ENCODE assay signal across 8 mouse cellular contexts in genomic region chr16:18388583-18389435, GRCm38 (mm10). TPM values are rescaled to one million over a fixed set of nuclear protein-coding genes. Genes with fewer than 3 reads are reported as not detected.
DNase-seq lines count a peak whose midpoint lies in the region; ATAC-seq lines count a peak whose summit lies in the region.

No protein-coding gene starts in this region.

- WGBS in forebrain, embryonic 15.5 days = 85% methylated on average over 14 of the region's 14 CpGs
- 57% methylated on average over 14 of the region's 14 CpGs for WGBS in hindbrain, embryonic 16.5 days
- 93% methylated on average over 14 of the region's 14 CpGs for WGBS in midbrain, embryonic 11.5 days

- H3K9ac ChIP-seq in forebrain, embryonic 15.5 days (replicated peaks) = no peak overlapping the region
- H3K9ac ChIP-seq in hindbrain, embryonic 16.5 days (ENCODE audit: low read depth, low read length) = no peak overlapping the region
- peak overlapping the region; percentile 7; the same call in 1 of the 2 replicates for H3K9ac ChIP-seq in midbrain, embryonic 11.5 days (ENCODE audit: low read length)

- H3K27ac ChIP-seq in forebrain, embryonic 15.5 days (replicated peaks) = 0 out of 2 replicates have a peak overlapping the region, but pooled peaks have one; percentile 21
- peak overlapping the region; percentile 17 for H3K27ac ChIP-seq in hindbrain, embryonic 16.5 days (ENCODE audit: low read depth, low read length)
- peak overlapping the region; percentile 37 for H3K27ac ChIP-seq in midbrain, embryonic 11.5 days (ENCODE audit: low read depth, low read length)

- ATAC-seq in forebrain, embryonic 15.5 days (replicated peaks) = no peak
- ATAC-seq in hindbrain, embryonic 16.5 days = no peak
- ATAC-seq in midbrain, embryonic 11.5 days (ENCODE audit: low FRiP score) = no peak

- DNase-seq in kidney, adult 11 months = peak; percentile 12
- no peak for DNase-seq in kidney, adult 9 months
- DNase-seq in midbrain, embryonic 11.5 days (ENCODE audit: low spot score, missing footprints) = no peak
- no peak for DNase-seq in MN1 (ENCODE audit: low spot score)
- no peak for DNase-seq in embryo, embryonic 10.5 days (ENCODE audit: low spot score)
- DNase-seq in ovary, adult 18-20 months (ENCODE audit: low spot score) = no peak

- H3K4me2 ChIP-seq in forebrain, embryonic 15.5 days (replicated peaks) = no peak overlapping the region
- H3K4me2 ChIP-seq in hindbrain, embryonic 16.5 days (ENCODE audit: low read length) = no peak overlapping the region
- H3K4me2 ChIP-seq in midbrain, embryonic 11.5 days = no peak overlapping the region

- H3K27me3 ChIP-seq in forebrain, embryonic 15.5 days = no peaks in the 10 kb centered on the region
- H3K27me3 ChIP-seq in hindbrain, embryonic 16.5 days (replicated peaks; ENCODE audit: control insufficient read depth, insufficient read depth, low read length) = no peaks in the 10 kb centered on the region
- H3K27me3 ChIP-seq in midbrain, embryonic 11.5 days (ENCODE audit: control insufficient read depth, insufficient read depth, low read length) = no peaks in the 10 kb centered on the region

- H3K36me3 ChIP-seq in forebrain, embryonic 15.5 days = no peaks in the 10 kb centered on the region
- no peaks in the 10 kb centered on the region for H3K36me3 ChIP-seq in hindbrain, embryonic 16.5 days (ENCODE audit: control insufficient read depth, insufficient read depth, low read length)
- H3K36me3 ChIP-seq in midbrain, embryonic 11.5 days (ENCODE audit: control insufficient read depth, insufficient read depth, low read length) = no peaks in the 10 kb centered on the region

- no peaks in the 10 kb centered on the region for H3K9me3 ChIP-seq in forebrain, embryonic 15.5 days
- H3K9me3 ChIP-seq in hindbrain, embryonic 16.5 days (ENCODE audit: control insufficient read depth, low read length) = no peaks in the 10 kb centered on the region
- no peaks in the 10 kb centered on the region for H3K9me3 ChIP-seq in midbrain, embryonic 11.5 days (ENCODE audit: control insufficient read depth, low read length)

- H3K4me3 ChIP-seq in forebrain, embryonic 15.5 days = no peak overlapping the region
- H3K4me3 ChIP-seq in hindbrain, embryonic 16.5 days (ENCODE audit: low read length) = no peak overlapping the region
- no peak overlapping the region for H3K4me3 ChIP-seq in midbrain, embryonic 11.5 days (ENCODE audit: low read depth, low read length)

- H3K4me1 ChIP-seq in forebrain, embryonic 15.5 days = peaks cover 52% of the 10 kb centered on the region
- H3K4me1 ChIP-seq in hindbrain, embryonic 16.5 days (ENCODE audit: control insufficient read depth, insufficient read depth, low read depth, low read length) = peaks cover 40% of the 10 kb centered on the region
- H3K4me1 ChIP-seq in midbrain, embryonic 11.5 days (ENCODE audit: control insufficient read depth, insufficient read depth, low read length) = peaks cover 42% of the 10 kb centered on the region

RNA-seq across cellular contexts. Expression of gene Txnrd2, which starts 37.4 kb away (rescaled TPM):
- polyA plus RNA-seq in forebrain, embryonic 15.5 days (2015; fragmentation: Nextera tagmentation; extraction: Ambion mirVana) = 24.2 and 26.3 TPM in 2 replicates
- polyA plus RNA-seq in hindbrain, embryonic 16.5 days (2015; fragmentation: Nextera tagmentation; extraction: Ambion mirVana) = 37.5 and 40.6 TPM in 2 replicates
- 21.0 and 22.7 TPM in 2 replicates for polyA plus RNA-seq in midbrain, embryonic 11.5 days (2014; fragmentation: Nextera tagmentation; extraction: Ambion mirVana)

RNA-seq across cellular contexts. Expression of gene Comt, which starts 37.8 kb away (rescaled TPM):
- polyA plus RNA-seq in forebrain, embryonic 15.5 days (2015; fragmentation: Nextera tagmentation; extraction: Ambion mirVana) = 83.0 and 84.4 TPM in 2 replicates
- polyA plus RNA-seq in hindbrain, embryonic 16.5 days (2015; fragmentation: Nextera tagmentation; extraction: Ambion mirVana) = 119 and 123 TPM in 2 replicates
- 50.8 and 52.5 TPM in 2 replicates for polyA plus RNA-seq in midbrain, embryonic 11.5 days (2014; fragmentation: Nextera tagmentation; extraction: Ambion mirVana)

RNA-seq across cellular contexts. Expression of gene Arvcf, which starts 40.8 kb away (rescaled TPM):
- 63.3 and 72.0 TPM in 2 replicates for polyA plus RNA-seq in forebrain, embryonic 15.5 days (2015; fragmentation: Nextera tagmentation; extraction: Ambion mirVana)
- 68.3 and 80.3 TPM in 2 replicates for polyA plus RNA-seq in hindbrain, embryonic 16.5 days (2015; fragmentation: Nextera tagmentation; extraction: Ambion mirVana)
- polyA plus RNA-seq in midbrain, embryonic 11.5 days (2014; fragmentation: Nextera tagmentation; extraction: Ambion mirVana) = 66.9 and 71.0 TPM in 2 replicates

RNA-seq across cellular contexts. Expression of gene Tango2, which starts 40.9 kb away (rescaled TPM):
- 76.5 and 78.1 TPM in 2 replicates for polyA plus RNA-seq in forebrain, embryonic 15.5 days (2015; fragmentation: Nextera tagmentation; extraction: Ambion mirVana)
- polyA plus RNA-seq in hindbrain, embryonic 16.5 days (2015; fragmentation: Nextera tagmentation; extraction: Ambion mirVana) = 101 and 112 TPM in 2 replicates
- polyA plus RNA-seq in midbrain, embryonic 11.5 days (2014; fragmentation: Nextera tagmentation; extraction: Ambion mirVana) = 38.9 and 39.2 TPM in 2 replicates
